Mouse (Mus musculus) small intestine, adult 2 months (tissue): ENCODE data around the gene Itpkc. TPM values are rescaled to one million over a fixed set of nuclear protein-coding genes. Genes with fewer than 3 reads are reported as not detected.

Experiments used
- H3K27ac ChIP-seq: fragments of 200-500 bp; 2 replicates; pipeline ENCODE4 v1.5.1; 2012; ENCODE audit warnings: low read depth, low read length, control low read depth, inconsistent platforms; ENCODE audit not compliant: insufficient read depth
- H3K27me3 ChIP-seq: fragments of 200-500 bp; 2 replicates; pipeline ENCODE4 v1.6.1; 2012; ENCODE audit warnings: mild to moderate bottlenecking, moderate library complexity, low read length, inconsistent platforms; ENCODE audit not compliant: control insufficient read depth, insufficient read depth
- H3K36me3 ChIP-seq: fragments of 200-500 bp; 2 replicates; pipeline ENCODE4 v1.6.1; 2012; ENCODE audit warnings: mild to moderate bottlenecking, low read length, control low read depth, inconsistent platforms; ENCODE audit not compliant: control insufficient read depth, insufficient read depth
- H3K4me1 ChIP-seq: fragments of 200-500 bp; 2 replicates; pipeline ENCODE4 v1.6.1; 2012; ENCODE audit warnings: low read length, inconsistent platforms, mixed read lengths; ENCODE audit not compliant: control insufficient read depth, insufficient read depth, insufficient read length
- H3K4me3 ChIP-seq: fragments of 200-500 bp; 2 replicates; pipeline ENCODE4 v1.5.1; 2012; ENCODE audit warnings: low read depth, mild to moderate bottlenecking, control low read depth, inconsistent platforms, low read length, moderate library complexity
- CTCF ChIP-seq: fragments of 200-500 bp; IDR thresholded peaks from 2 replicates; pipeline ENCODE4 v1.5.1; 2012; ENCODE audit warnings: low read depth, mild to moderate bottlenecking, control low read depth, inconsistent platforms, low read length, moderate library complexity, mixed read lengths; ENCODE audit not compliant: insufficient replicate concordance, insufficient read length; ENCODE audit errors: extremely low read depth
- POLR2A ChIP-seq: fragments of 200-500 bp; IDR thresholded peaks from 2 replicates; pipeline ENCODE4 v1.6.1; 2012; ENCODE audit warnings: low read depth, mild to moderate bottlenecking, control low read depth, inconsistent platforms, low read length, moderate library complexity
- WGBS: fragments of 180-500 bp; shearing (Covaris S2); methylation state at CpG from one replicate; pipeline ENCODE4 v1.1.7; 2018; 5-methylcytosine and 5-hydroxymethylcytosine counted together
- polyA plus RNA-seq: library from polyadenylated mRNA; depleted of rRNA; stranded (reverse); fragments of >200 nt; gene quantifications from 2 replicates; pipeline ENCODE4 v1.2.3, GENCODE M21; 2012

Gene Itpkc
- polyA plus RNA-seq, 1 experiment, result 44.6 TPM

- Histone ChIP-seq H3K4me3 (no peak overlapping the region), H3K4me1 (peaks cover 22% of the 10 kb centered on the region), H3K27ac (no peak overlapping the region), H3K27me3 (no peaks in the 10 kb centered on the region), H3K36me3 (peaks cover 44% of the 10 kb centered on the region)
- TF ChIP-seq POLR2A, result no peak
- 82% methylated on average over 7 of the region's 7 CpGs for WGBS
Measured at GRCm38 (mm10) chr7:27218586-27218985, 9.9 kb downstream of the Itpkc start.

GRCm38 (mm10) chr7:27212626-27213025 is 15.8 kb downstream of the Itpkc start:
- H3K4me1 ChIP-seq, result no peaks in the 10 kb centered on the region
- no peak overlapping the region for H3K27ac ChIP-seq
- H3K36me3 ChIP-seq, result peaks cover 74% of the 10 kb centered on the region
- H3K4me3 ChIP-seq, result no peak overlapping the region
- no peaks in the 10 kb centered on the region for H3K27me3 ChIP-seq
- TF ChIP-seq CTCF, result no peak
- no peak for TF ChIP-seq POLR2A
- 77% methylated on average over 2 of the region's 2 CpGs for WGBS

DNA sequence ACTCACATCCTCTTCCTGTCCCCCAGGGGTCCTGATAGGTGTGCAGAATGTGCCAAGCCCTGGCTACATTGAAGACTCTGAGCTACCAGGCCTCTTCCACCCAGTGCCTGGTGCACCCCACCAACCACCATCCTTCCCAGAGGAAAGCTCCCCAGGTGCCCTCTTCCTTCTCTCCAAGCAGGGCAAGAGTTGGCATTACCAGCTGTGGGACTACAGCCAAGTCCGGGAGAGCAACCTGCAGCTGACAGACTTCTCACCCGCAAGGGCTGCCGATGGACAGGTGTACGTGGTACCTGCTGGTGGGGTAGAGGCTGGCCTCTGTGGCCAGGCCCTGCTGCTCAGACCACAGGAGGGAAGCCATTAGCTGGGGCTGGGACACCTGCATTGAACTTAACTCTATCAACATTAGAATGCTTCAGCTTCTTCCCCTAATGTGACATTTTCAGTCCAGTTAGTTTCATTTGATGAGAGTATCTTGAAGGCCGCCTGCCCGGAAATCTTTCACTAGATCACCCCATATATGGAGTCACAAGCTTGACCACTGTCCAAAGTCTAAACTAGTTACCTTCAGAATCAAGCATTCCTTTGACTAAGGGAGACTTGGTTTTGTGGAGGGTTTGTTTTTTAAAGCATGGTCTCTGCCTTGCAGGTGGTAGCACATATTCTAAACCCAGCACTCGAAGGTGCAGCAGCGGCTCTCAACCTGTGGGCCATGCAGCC is 24.6 kb downstream of the Itpkc start:
- H3K4me3 ChIP-seq, result no peak overlapping the region
- 77% methylated on average over 8 of the region's 8 CpGs for WGBS
- peaks cover 29% of the 10 kb centered on the region for H3K36me3 ChIP-seq
- TF ChIP-seq POLR2A (no peak), CTCF (no peak)
- peaks cover 13% of the 10 kb centered on the region; the same call in 1 of the 2 replicates for H3K4me1 ChIP-seq
- H3K27ac ChIP-seq, result no peak overlapping the region
- H3K27me3 ChIP-seq, result no peaks in the 10 kb centered on the region

DNA sequence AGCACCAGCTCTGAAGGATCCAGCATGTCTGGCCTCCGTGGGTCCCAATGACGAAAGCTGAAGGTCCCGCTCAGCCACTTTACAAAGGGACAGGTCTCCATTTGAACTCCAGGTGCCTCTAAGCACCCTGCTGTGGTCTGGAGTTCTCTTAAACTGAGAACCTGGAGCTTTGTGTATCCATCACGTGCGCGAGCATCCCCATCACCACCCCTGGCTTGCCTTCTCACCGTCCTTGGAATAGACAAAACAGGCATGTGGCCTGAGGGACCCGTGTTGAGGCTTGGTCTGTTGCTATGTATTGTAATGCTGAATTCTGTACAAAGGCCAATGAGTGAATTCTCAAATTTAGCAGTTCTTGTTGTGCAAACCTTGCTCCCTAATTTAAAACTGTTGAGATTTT is 29.7 kb downstream of the Itpkc start:
- 89% methylated on average over 8 of the region's 8 CpGs for WGBS
- TF ChIP-seq POLR2A (no peak), CTCF (no peak)
- H3K27ac ChIP-seq, result 0 out of 2 replicates have a peak overlapping the region, but pooled peaks have one; percentile 11

DNA sequence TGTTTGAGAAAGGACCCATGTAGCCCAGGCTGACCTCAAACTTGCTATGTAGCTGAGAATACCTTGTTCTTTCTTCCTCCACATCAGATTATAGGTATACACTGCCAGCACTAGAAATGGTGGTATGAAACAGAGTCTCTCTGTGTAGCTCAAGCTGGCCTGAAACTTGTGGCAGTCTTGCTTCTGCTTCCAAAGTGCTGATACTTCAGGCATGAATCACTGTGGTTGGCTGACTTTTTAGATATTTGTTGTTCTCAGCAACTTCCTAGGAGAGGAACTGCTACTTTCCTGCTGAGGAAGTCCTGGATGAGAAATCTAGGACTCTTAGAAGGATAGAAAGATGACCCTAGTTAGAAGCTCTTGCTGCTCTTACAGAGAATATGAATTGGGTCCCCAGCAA is 30.1 kb downstream of the Itpkc start:
- Histone ChIP-seq H3K4me3 (no peak overlapping the region), H3K27me3 (no peaks in the 10 kb centered on the region), H3K27ac (0 out of 2 replicates have a peak overlapping the region, but pooled peaks have one; percentile 11), H3K4me1 (peaks cover 23% of the 10 kb centered on the region; the same call in 1 of the 2 replicates), H3K36me3 (peaks cover 15% of the 10 kb centered on the region)
- TF ChIP-seq CTCF, result no peak
- no peak for TF ChIP-seq POLR2A

More for the DNA sequence above, 29.7 kb downstream of the Itpkc start:
- peaks cover 22% of the 10 kb centered on the region; the same call in 1 of the 2 replicates for H3K4me1 ChIP-seq
- H3K36me3 ChIP-seq, result peaks cover 12% of the 10 kb centered on the region
- no peak overlapping the region for H3K4me3 ChIP-seq
- no peaks in the 10 kb centered on the region for H3K27me3 ChIP-seq

GRCm38 (mm10) chr7:27197634-27198033 is 30.8 kb downstream of the Itpkc start:
- WGBS, result 88% methylated on average over 8 of the region's 8 CpGs
- peak overlapping the region; percentile 40; the same call in 1 of the 2 replicates for H3K27ac ChIP-seq
- TF ChIP-seq POLR2A, result no peak
- no peak for TF ChIP-seq CTCF

DNA sequence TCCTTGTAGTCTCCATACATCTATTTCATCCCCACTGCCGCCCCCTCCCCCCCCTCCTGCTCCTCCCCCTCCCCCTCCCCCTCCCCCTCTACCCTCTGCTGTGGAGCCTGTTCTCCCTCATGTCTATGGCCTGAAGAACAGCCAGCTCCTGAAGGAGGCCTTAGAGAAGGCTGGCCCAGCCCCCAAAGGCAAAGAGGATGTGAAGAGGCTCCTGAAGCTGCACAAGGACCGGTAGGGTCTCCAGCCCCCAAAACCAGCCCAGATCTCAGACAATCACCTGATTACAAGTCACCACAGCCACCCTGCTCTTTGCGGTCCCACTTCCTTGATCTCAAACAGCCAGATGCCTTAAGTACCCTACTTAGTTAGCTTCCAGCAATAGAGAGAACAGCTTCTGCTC is 31.3 kb downstream of the Itpkc start:
- Histone ChIP-seq H3K4me3 (no peak overlapping the region), H3K27me3 (no peaks in the 10 kb centered on the region), H3K36me3 (peaks cover 25% of the 10 kb centered on the region), H3K4me1 (peaks cover 12% of the 10 kb centered on the region; the same call in 1 of the 2 replicates), H3K27ac (0 out of 2 replicates have a peak overlapping the region, but pooled peaks have one; percentile 10)
- no peak for TF ChIP-seq POLR2A
- TF ChIP-seq CTCF, result no peak
- WGBS, result 86% methylated on average over 3 of the region's 3 CpGs

More at GRCm38 (mm10) chr7:27197634-27198033, 30.8 kb downstream of the Itpkc start:
- Histone ChIP-seq H3K27me3 (no peaks in the 10 kb centered on the region), H3K4me3 (no peak overlapping the region), H3K36me3 (peaks cover 20% of the 10 kb centered on the region), H3K4me1 (peaks cover 16% of the 10 kb centered on the region; the same call in 1 of the 2 replicates)
